Mouse (Mus musculus): ENCODE measurements at regions not wholly inside any gene's neighbourhood (a gene's known extent, or its start where the extent isn't known, plus 50 kb on each side); places are given as distances from the start of the nearest gene placed in this dataset.

- Histone ChIP-seq H3K4me1 (ENCODE audit: control insufficient read depth, insufficient read depth, low read length) (no peaks in the 10 kb centered on the region; the same call in 1 of the 2 replicates), H3K27ac (ENCODE audit: control insufficient read depth, insufficient read depth, low read depth, low read length, poor library complexity) (no peak overlapping the region), H3K4me3 (replicated peaks; ENCODE audit: control insufficient read depth, low read depth, low read length) (no peak overlapping the region)
- no peak for TF ChIP-seq POLR2A (IDR thresholded peaks at IDR 0.05; ENCODE audit: borderline replicate concordance, control insufficient read depth, low read depth, low read length)
- WGBS: 82% methylated on average over 5 of the region's 5 CpGs
Observed at GRCm38 (mm10) chr17:52064618-52065017, 231.5 kb upstream of the Satb1 start.

DNA sequence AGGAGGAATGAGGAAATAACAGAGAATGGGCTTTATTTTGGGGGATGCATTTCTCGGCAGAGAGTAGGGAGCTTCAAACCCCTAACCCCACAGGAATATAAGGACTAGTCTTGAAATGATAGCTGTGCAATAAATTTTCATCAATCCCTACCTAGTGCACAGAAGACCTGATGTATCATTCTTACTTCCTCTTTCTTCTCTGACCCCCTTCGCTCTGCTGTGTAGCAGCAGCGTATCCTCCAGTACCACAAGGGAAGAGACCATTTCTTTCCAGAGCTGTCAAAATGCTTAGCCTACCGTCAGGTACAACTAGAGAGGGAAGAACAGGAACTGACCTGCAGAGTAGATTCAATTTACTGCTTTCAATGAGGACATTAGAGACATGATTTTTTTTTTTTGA lies 230.0 kb upstream of the Satb1 start:
- WGBS: 25% methylated on average over 4 of the region's 4 CpGs
- no peak overlapping the region for H3K4me3 ChIP-seq (replicated peaks; ENCODE audit: control insufficient read depth, low read depth, low read length)
- TF ChIP-seq CTCF (IDR thresholded peaks at IDR 0.05; ENCODE audit: control insufficient read depth, insufficient read depth, low read length) (no peak), POLR2A (IDR thresholded peaks at IDR 0.05; ENCODE audit: borderline replicate concordance, control insufficient read depth, low read depth, low read length) (no peak)
- H3K27ac ChIP-seq (ENCODE audit: control insufficient read depth, insufficient read depth, low read depth, low read length, poor library complexity): no peak overlapping the region
- no peaks in the 10 kb centered on the region; the same call in 1 of the 2 replicates for H3K4me1 ChIP-seq (ENCODE audit: control insufficient read depth, insufficient read depth, low read length)

DNA sequence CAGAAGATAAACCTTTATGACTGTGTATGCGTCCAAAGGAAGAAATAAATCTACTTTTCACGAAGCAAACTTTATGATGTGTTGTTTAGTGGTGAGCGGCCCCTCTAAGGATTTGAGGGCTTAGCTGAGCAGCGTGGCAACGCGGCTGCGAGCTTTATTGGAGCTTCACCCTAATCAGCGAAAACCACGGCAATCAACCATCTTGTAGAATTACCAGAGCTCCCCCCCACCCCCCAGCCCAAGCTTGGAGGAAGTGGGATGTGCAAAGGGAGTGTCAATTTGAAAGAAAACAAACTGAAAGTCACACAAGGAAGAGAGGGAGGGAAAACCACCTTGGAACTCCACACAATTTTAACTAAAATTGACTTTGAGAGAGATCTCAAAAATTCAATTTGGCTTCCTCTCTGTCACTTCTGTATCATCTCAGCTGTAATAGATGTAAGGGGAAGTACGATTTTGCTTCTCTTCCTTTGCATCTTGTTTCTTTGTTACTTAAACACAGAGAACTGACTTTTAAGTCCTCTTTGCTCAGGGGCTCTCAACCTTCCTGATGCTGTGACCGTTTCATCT lies 229.1 kb upstream of the Satb1 start:
- no peaks in the 10 kb centered on the region; the same call in 1 of the 2 replicates for H3K4me1 ChIP-seq (ENCODE audit: control insufficient read depth, insufficient read depth, low read length)
- no peak overlapping the region for H3K27ac ChIP-seq (ENCODE audit: control insufficient read depth, insufficient read depth, low read depth, low read length, poor library complexity)
- WGBS: 36% methylated on average over 11 of the region's 11 CpGs
- TF ChIP-seq POLR2A (IDR thresholded peaks at IDR 0.05; ENCODE audit: borderline replicate concordance, control insufficient read depth, low read depth, low read length) (no peak), CTCF (IDR thresholded peaks at IDR 0.05; ENCODE audit: control insufficient read depth, insufficient read depth, low read length) (no peak)
- H3K4me3 ChIP-seq (replicated peaks; ENCODE audit: control insufficient read depth, low read depth, low read length): no peak overlapping the region

DNA sequence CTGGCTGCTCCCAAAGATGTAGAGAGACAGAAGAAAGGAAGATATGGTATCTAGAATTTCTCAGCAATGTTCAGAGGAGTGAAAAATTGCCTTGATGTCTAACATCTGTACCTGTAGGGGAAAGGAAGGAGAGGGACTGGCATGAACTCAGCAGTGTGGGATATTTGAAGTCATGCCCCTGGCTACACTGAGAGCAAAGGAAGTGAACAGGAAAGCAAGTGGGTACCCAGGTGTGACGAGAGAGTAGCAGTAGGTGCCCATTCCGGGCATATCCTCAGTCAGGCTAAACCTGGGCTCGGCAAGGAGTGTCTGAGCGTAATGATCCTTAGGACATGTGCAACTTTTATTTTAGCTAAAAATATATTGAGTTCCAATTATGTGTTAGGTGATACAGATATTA lies 203.4 kb upstream of the Satb1 start:
- Histone ChIP-seq H3K4me3 (replicated peaks; ENCODE audit: control insufficient read depth, low read depth, low read length) (no peak overlapping the region), H3K4me1 (ENCODE audit: control insufficient read depth, insufficient read depth, low read length) (no peaks in the 10 kb centered on the region), H3K27ac (ENCODE audit: control insufficient read depth, insufficient read depth, low read depth, low read length, poor library complexity) (no peak overlapping the region)
- WGBS: 72% methylated on average over 4 of the region's 4 CpGs
- TF ChIP-seq CTCF (IDR thresholded peaks at IDR 0.05; ENCODE audit: control insufficient read depth, insufficient read depth, low read length): no peak
- TF ChIP-seq POLR2A (IDR thresholded peaks at IDR 0.05; ENCODE audit: borderline replicate concordance, control insufficient read depth, low read depth, low read length): no peak

GRCm38 (mm10) chr17:52031079-52031478 lies 198.0 kb upstream of the Satb1 start:
- no peak for TF ChIP-seq CTCF (IDR thresholded peaks at IDR 0.05; ENCODE audit: control insufficient read depth, insufficient read depth, low read length)
- TF ChIP-seq POLR2A (IDR thresholded peaks at IDR 0.05; ENCODE audit: borderline replicate concordance, control insufficient read depth, low read depth, low read length): no peak
- H3K4me3 ChIP-seq (replicated peaks; ENCODE audit: control insufficient read depth, low read depth, low read length): no peak overlapping the region
- no peaks in the 10 kb centered on the region for H3K4me1 ChIP-seq (ENCODE audit: control insufficient read depth, insufficient read depth, low read length)
- WGBS: 78% methylated on average over 8 of the region's 8 CpGs
- H3K27ac ChIP-seq (ENCODE audit: control insufficient read depth, insufficient read depth, low read depth, low read length, poor library complexity): no peak overlapping the region

DNA sequence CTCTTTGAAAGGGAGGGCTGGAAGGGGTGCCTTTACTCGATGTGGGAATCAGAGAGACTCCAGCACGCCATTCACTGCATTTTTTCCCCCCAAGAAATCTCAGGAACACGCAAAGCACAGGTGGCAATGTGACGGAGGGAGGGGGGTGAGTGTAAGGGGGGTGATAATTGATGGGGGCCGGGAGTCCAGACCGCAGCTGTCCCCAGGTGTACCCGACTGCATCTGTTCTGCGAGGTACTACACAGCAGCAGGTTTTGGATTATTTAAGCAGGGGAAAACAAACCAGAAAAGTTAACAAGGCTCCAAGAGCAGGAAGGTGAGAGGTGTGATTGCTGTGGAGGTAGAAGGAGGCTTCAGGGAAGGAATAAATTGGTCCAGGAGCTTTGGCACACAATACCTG lies 153.8 kb upstream of the Satb1 start:
- 84% methylated on average over 8 of the region's 8 CpGs for WGBS
- TF ChIP-seq CTCF (IDR thresholded peaks at IDR 0.05; ENCODE audit: control insufficient read depth, insufficient read depth, low read length) (no peak), POLR2A (IDR thresholded peaks at IDR 0.05; ENCODE audit: borderline replicate concordance, control insufficient read depth, low read depth, low read length) (no peak)
- Histone ChIP-seq H3K27ac (ENCODE audit: control insufficient read depth, insufficient read depth, low read depth, low read length, poor library complexity) (no peak overlapping the region), H3K4me3 (replicated peaks; ENCODE audit: control insufficient read depth, low read depth, low read length) (no peak overlapping the region), H3K4me1 (ENCODE audit: control insufficient read depth, insufficient read depth, low read length) (no peaks in the 10 kb centered on the region)

DNA sequence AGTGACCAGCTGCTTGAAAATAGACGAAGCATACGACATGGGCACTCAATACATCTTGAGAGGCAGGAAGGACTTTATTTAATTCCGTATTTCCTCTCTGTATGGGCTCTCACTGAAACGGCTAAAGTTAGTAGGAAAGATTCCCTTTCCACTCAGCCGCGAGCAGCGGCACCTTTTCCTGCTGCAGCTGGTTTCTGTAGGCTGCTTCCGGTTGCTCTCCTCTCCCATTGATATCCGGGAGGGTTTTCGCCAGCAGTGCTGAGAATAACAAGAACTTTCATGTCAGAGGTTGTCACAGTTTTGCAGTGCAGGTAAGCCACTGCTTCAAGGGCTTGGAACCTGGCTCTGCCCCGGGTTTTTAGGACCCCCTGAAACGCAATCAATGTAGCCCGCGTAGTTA lies 153.1 kb upstream of the Satb1 start:
- no peak overlapping the region for H3K27ac ChIP-seq (ENCODE audit: control insufficient read depth, insufficient read depth, low read depth, low read length, poor library complexity)
- WGBS: 51% methylated on average over 14 of the region's 14 CpGs
- TF ChIP-seq CTCF (IDR thresholded peaks at IDR 0.05; ENCODE audit: control insufficient read depth, insufficient read depth, low read length): no peak
- TF ChIP-seq POLR2A (IDR thresholded peaks at IDR 0.05; ENCODE audit: borderline replicate concordance, control insufficient read depth, low read depth, low read length): no peak

DNA sequence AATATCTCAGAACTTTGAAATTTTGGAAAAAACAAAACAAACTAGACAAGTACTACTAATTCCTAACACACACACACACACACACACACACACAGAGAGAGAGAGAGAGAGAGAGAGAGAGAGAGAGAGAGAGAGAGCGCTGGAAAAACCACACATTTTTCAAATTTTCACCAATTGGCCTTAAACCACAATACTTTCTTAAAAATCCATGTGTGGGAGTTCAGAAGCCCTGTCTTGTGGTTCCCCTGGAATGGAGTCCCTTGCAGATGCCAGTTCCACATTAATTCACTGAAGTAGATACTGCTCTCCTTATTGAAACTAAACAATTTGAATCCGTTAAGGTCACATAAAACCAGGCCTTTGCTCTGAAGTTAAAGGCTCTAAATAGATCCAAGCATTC lies 146.0 kb upstream of the Satb1 start:
- WGBS: 81% methylated on average over 2 of the region's 2 CpGs
- Histone ChIP-seq H3K4me1 (ENCODE audit: control insufficient read depth, insufficient read depth, low read length) (no peaks in the 10 kb centered on the region), H3K27ac (ENCODE audit: control insufficient read depth, insufficient read depth, low read depth, low read length, poor library complexity) (no peak overlapping the region), H3K4me3 (replicated peaks; ENCODE audit: control insufficient read depth, low read depth, low read length) (no peak overlapping the region)
- no peak for TF ChIP-seq POLR2A (IDR thresholded peaks at IDR 0.05; ENCODE audit: borderline replicate concordance, control insufficient read depth, low read depth, low read length)
- no peak for TF ChIP-seq CTCF (IDR thresholded peaks at IDR 0.05; ENCODE audit: control insufficient read depth, insufficient read depth, low read length)

More for the DNA sequence above, 153.1 kb upstream of the Satb1 start:
- Histone ChIP-seq H3K4me1 (ENCODE audit: control insufficient read depth, insufficient read depth, low read length) (no peaks in the 10 kb centered on the region), H3K4me3 (replicated peaks; ENCODE audit: control insufficient read depth, low read depth, low read length) (no peak overlapping the region)

DNA sequence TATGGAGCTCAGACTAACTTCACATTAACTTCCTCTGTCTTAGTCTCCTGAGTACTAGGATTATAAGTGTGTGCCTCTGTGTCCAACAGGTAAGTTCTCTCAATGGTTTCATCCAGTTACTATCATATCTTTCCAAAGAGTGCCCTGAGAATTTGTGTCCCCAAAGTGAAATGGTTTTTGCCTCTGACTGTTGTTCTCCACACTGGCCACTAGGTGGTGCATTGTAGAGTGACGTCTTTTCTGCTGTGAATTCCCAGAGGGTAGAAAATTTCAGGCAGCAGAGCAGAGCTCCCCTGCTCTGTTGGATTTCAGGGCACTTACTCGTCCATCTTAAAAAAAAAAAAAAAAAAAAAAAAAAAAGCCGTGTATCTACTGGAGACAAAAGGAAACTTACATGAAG lies 138.4 kb upstream of the Satb1 start:
- WGBS: 58% methylated on average over 3 of the region's 3 CpGs
- Histone ChIP-seq H3K4me1 (ENCODE audit: control insufficient read depth, insufficient read depth, low read length) (no peaks in the 10 kb centered on the region), H3K4me3 (replicated peaks; ENCODE audit: control insufficient read depth, low read depth, low read length) (no peak overlapping the region), H3K27ac (ENCODE audit: control insufficient read depth, insufficient read depth, low read depth, low read length, poor library complexity) (no peak overlapping the region)
- TF ChIP-seq CTCF (IDR thresholded peaks at IDR 0.05; ENCODE audit: control insufficient read depth, insufficient read depth, low read length) (0 out of 2 replicates have a peak, but pooled peaks have one; percentile 19), POLR2A (IDR thresholded peaks at IDR 0.05; ENCODE audit: borderline replicate concordance, control insufficient read depth, low read depth, low read length) (no peak)

All from bone marrow, adult 2 months (tissue).